Mouse (Mus musculus): ENCODE results near the gene Gm42791.
A peak's percentile ranks its signal among the peaks of the same experiment; 100 is the strongest.

Gene Gm42791

DNA sequence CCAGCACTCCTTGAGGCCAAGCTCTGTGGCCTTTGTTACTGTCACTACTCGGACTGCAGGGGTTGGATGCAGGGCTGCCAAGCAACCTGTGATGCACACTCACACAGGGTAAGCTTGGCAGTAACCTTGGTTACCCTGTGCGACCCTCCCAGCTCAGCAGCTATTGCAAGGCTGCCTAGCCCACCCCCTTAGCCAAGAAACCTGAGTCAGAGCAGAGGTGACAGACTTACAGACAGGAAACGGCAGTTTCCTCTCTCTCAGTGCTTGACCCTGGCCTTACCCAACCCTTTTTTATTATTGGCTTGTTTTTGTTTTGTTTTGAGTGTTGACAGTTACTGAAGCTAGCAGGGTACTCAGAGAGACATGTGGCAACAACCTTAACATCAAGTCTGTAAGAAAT, 82.7 kb downstream of the Gm42791 start:
- DNase-seq, result no peak

DNA sequence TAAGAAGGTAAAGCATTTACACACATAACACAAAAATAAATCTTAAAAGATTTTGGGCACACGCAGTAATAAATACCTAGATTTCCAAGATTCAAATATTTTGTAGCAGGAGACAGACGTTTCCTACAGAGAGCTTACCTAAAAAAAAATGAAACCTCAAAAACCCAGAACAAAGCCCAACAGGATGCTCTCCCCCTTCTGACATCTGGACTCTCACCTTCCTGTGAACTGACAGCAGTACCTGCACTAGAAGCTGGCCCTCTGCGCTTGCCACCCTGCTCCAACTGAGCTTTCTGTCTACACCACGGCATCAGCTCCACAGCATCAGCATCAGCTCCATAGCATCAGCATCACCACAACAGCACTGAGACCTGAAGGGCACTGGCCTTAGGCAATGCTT, 84.9 kb downstream of the Gm42791 start:
- no peak for DNase-seq

DNA sequence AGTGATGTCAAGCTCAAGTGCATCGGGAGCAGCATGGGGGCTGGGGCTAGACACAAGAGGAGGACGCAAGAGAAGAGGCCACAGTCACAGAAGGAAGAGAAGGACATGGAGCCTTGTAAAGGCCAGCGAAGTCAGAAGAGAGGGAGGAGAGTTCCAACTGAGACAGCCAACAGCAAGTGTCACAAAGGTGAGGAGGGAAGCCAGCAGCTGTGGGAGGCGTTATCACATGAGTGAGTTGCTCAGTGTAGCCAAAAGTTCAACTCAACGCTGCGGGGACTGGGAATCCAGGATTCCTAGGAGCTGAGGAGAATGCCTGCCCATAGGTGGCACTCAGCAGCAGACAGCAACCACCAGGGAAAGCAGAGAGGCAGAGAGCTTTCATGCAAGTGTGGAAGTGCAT, 85.5 kb downstream of the Gm42791 start:
- no peak for DNase-seq

DNA sequence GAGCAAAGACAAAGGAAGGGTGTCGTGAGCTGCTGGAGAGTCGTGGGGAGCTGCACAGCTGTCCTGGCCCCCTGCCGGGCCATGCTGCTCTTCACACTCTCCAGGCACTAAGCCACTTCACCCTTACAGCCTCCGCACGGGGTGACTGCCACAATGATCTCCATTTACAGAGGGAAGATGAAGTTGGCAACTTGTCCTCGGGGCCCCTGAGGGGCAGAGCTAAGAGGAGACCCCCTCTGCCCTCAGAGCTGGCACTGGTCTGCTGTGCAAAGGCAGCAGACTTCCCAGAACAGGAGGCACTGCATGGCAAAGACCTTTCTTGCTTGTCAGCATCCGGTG, 85.9 kb downstream of the Gm42791 start:
- peak; percentile 28 for DNase-seq

GRCm38 (mm10) chr5:148908191-148909056, 86.5 kb downstream of the Gm42791 start:
- no peak for DNase-seq

GRCm38 (mm10) chr5:148906305-148906704, 88.6 kb downstream of the Gm42791 start:
- no peak for DNase-seq

GRCm38 (mm10) chr5:148904846-148905245, 90.1 kb downstream of the Gm42791 start:
- DNase-seq, result no peak

GRCm38 (mm10) chr5:148899361-148899760, 95.6 kb downstream of the Gm42791 start:
- DNase-seq, result no peak

DNA sequence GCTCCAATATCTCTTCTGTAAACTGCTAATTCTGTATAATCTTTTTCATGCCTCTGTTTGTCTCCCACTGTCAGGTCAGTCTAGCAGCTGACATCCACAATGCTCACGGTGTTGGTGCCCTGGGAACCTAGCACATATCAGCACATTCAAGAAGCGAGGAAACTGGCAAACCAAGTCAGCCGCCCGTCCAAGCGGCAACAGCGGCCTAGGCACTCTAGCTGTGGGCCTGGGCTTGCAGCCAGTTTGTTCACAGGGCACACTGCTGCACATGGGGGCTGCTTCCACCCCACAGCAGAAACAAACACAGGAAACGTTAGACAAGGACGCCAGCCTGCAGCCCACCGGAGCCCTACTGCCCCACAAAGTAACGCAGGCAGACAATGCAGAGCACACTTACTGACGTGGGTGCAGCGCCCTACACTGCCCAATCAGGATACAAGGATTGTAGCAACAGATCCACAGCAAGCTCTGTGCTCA, 97.0 kb downstream of the Gm42791 start:
- DNase-seq, result no peak

DNA sequence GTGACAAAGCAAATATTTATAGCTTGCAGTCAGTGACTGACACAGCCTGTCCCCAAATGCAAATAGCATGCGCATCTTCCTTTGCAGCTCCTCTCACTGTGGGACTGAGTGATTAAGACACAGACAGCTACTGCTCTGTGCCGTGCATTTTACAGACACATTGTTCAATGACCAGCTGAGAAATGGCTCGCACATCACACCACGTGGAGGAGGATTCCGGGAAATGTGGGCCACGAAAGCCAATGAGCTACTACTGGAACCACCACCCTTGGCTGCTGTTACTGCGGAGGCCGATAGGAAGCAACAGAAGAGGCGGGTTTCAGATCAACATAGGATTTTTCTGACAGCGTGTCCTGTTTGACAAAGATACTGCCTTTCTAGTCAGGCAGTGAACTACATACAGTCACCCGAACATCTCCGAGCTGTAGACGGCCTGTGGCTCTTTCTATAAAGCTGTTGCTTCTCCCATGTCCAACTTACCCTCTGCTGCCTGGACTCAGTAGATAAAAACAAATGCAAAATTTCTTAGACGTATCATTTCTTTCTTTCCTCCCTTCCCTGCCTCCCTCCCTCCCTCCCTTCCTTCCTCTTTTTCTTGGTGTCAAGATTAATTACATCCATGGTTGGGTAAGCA, 97.8 kb downstream of the Gm42791 start:
- peak; percentile 83 for DNase-seq

DNA sequence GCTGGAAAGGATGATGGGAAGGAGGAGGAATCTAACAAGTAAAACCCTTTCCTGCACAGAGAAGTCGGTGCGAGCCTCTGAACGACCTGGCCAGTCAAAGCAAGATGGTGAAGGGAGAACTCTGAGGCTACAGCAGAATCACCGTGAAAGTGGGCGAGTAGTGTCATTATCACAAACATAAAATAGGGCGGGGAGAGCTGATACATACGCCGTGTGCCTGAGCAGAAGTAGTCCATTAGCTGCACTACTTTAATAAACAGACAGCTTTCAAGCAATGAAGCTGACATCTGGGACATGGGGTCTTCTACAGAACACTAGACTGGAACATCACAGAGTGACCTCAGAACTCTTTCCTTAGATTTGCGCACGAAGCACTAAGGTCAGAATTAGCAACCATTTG, 98.4 kb downstream of the Gm42791 start:
- DNase-seq, result no peak

DNA sequence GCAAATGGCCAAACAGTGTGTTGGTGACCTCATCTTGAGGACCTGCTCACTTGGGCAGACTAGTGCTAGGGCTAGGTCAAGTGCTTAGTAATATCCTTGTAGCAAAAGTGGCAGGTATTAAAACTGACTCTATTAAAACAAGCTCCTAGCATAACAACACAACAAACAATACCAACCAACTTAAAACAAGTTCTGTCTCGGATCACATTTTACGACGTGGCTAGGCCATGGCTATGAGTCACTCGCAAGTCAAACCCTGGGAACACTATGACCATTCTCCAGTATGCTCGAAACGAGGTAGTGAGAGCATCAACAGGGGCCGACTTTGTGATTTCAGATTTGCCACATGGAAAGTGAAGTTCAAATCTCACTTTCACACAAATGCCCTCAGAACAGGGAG, 99.1 kb downstream of the Gm42791 start:
- no peak for DNase-seq

- no peak for DNase-seq
Observed at GRCm38 (mm10) chr5:148895034-148895433, 99.9 kb downstream of the Gm42791 start.

DNA sequence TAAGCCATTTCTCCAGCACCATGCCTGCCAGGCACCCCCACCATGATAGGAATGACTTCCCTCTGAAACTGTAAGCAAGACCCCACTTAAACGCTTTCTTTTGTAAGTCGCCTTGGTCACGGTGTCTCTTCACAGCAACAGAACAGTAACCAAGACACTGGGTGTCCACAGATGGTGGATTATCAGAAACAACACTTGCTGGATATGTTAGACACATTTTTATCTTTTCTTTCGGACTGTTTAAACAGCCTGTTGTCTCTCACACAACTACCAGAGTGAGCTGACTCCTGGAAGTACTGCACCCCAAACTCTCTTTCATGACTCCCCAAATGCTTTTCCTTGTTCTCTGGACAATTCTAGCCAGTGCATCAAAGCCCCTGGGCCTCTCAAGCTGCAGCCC, 104.7 kb downstream of the Gm42791 start:
- no peak for DNase-seq

DNA sequence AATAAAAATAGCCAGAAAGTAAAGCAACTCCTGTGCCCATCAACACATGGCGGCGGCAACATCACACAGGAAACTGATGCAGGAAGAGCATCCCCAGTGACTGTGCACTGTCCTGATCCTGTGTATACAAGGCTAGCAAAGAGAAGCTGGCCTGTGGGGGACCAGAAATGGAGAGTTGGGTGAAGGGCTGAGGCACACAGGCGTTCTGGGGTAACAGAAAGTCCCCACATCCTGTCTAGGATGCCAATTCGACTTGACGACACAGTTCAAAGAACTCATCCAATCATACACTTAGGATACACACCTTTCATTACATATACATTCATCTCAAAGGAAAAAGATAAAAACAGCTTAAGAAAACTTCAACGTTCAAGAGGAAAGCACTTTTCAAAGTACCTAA, 106.9 kb downstream of the Gm42791 start:
- no peak for DNase-seq

DNA sequence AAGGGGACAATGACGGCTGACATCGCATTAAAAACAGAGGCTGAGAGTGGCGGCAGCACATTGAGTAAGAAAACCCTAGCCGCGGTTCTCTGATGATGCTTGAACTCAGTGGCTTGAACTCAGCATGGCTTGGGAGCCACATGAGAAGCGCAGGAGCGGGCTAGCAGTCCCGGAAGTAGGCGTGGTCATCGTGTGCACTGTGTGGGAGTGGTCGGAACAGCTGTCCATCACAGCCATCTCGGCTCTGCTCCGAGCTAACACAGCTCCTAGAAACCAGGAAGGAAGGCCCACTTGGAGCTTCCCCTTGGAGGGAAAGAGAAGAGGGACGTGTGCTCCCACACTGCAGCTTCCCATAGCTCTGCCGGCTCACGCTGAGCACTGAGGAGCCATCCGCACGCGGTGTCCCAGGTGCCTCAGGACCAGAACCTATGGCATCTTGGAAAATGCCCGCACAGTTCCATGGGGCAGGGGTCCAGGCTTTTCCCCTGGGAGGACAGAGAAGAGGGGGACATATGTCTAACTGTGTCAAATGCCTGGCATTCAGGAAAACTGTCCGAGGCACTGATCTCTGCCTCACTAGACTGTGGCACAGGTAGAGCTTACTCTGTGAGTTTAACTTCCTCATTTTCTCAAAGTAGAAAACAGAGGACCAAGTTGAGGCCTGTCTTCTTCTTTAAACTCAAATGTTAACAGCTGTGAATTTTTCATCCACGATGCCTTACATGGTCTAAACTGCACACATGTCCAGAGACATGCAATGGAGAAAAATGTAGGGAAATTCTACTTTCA, 108.9 kb downstream of the Gm42791 start:
- no peak for DNase-seq

- DNase-seq, result no peak
Observed at GRCm38 (mm10) chr5:148883671-148884070, 111.3 kb downstream of the Gm42791 start.

DNA sequence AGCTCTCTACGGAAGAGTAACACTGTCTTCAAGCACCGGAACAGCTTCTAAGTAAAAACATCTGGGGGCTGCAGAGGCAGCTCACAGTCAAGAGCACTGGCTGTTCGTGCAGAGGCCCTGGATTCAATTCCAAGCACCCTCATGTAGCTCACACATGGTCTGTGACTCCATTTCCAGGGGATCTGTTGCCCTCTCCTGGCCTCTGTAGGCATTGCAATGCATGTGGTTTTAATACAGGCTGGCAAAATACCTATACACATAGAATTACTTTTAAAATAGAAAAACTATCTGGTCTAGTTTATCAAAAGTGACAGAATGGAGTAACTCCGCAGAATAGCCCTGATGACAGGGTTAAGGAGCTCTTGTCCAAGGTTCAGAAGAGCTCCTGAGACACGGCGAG, 115.7 kb downstream of the Gm42791 start:
- DNase-seq, result no peak

DNA sequence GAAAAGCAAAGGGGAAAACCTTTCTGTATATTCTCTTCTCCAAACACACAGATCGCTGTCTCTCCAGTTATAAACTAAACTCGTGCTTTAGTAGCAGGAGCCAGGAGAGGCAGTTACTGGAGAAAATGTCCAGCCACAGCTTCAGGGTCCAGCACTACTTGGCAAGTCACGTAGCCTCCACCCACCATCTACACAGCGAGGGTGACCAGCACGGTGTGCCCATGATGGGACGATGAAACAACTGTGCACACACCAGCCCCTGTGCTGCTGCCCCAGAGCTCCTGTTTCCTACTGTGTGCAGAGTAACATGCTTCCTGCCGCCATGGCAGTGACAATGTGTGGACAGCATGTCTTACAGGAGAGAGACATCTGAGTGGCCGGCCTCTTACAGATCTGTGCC, 121.8 kb downstream of the Gm42791 start:
- DNase-seq, result no peak

DNA sequence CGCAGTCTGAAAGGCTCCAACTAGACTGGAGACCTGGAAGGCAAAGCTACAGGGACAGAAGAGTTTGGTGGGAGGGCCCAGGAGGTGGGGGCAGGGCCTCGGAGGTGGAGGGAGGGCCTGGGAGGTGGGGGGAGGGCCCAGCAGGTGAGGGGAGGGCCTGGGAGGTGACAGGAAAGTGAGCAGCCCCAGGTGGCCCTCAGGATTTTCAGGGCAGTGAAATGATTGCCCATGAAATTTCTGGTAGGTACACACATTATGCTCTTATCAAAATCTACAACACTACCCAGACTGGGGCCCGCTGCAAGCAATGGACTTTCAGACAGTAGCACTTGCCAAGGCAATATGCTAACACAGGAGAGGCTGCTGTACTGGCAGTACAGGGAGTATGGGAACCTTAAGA, 125.4 kb downstream of the Gm42791 start:
- no peak for DNase-seq

GRCm38 (mm10) chr5:148867766-148868165, 127.2 kb downstream of the Gm42791 start:
- no peak for DNase-seq

DNA sequence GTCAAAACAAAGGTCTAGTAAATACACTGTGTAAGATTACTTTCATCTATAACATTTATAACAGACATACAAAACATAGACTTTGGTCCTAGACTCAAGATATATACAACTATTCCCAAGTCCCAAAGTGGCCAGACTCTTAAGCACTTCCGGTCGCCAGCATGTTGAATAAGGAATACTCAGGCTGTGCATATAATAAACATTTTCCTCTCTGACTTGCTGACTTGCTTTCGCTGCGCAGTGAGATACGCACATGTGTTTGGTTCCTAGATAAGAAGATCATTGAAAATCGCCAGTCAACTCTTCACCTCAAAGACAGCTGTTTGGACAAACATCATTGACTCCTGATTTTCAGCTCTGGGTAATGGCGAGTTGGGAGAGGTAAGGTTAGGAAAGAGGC, 127.8 kb downstream of the Gm42791 start:
- DNase-seq, result no peak

GRCm38 (mm10) chr5:148866571-148866970, 128.4 kb downstream of the Gm42791 start:
- DNase-seq, result no peak

DNA sequence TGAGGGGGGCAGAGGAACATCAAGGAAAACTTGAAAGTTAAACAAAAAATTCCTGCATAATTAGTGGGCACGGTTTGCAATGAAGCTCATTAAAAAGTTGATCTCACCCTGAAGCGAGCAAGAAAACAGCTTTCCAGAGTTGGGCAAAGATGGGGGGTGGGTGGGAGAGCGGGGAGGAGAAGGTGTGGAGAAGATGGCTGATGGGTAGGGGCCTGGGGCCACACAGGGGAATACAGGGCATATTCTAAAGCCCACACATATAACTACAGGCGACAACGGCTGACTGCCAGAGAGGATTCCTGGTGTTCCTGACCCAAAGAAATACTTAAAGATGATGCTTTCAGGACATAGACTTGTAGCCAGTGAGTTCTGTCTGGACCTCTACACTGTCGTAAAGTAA, 131.5 kb downstream of the Gm42791 start:
- DNase-seq, result no peak

Measured in right cerebral cortex, adult 18-20 months (tissue).